Mouse (Mus musculus) c-Kit-positive CD71-positive TER-119-negative erythroid progenitor cells, embryonic 14.5 days (primary cell): ENCODE measurements around the gene Ndufa8.
A peak's percentile ranks its signal among the peaks of the same experiment; 100 is the strongest.

ENCODE experiments used
- DNase-seq: peaks from one replicate; pipeline ENCODE4 v3.0.0-alpha.2; 2013; ENCODE audit warnings: low read depth

Gene Ndufa8

GRCm38 (mm10) chr2:36048748-36049566 is at the start of gene Ndufa8, which contains the start of gene Morn5:
Ndufa8 (minus strand) TSS chr2:36049406.
Morn5 (plus strand) TSS chr2:36049458.
- peak; percentile 97 for DNase-seq

GRCm38 (mm10) chr2:36098021-36098420 is 48.8 kb upstream of the Ndufa8 start:
- DNase-seq = no peak

- no peak for DNase-seq
Observed at GRCm38 (mm10) chr2:36097129-36097815, 48.1 kb upstream of the Ndufa8 start.

GRCm38 (mm10) chr2:36093914-36094475 is 44.8 kb upstream of the Ndufa8 start:
- DNase-seq = no peak

- DNase-seq = no peak
Observed at GRCm38 (mm10) chr2:36093301-36093700, 44.1 kb upstream of the Ndufa8 start.

- no peak for DNase-seq
Observed at GRCm38 (mm10) chr2:36092748-36093147, 43.5 kb upstream of the Ndufa8 start.

GRCm38 (mm10) chr2:36090853-36091741 is 41.9 kb upstream of the Ndufa8 start:
- peak; percentile 68 for DNase-seq

GRCm38 (mm10) chr2:36089190-36089589 is 40.0 kb upstream of the Ndufa8 start:
- DNase-seq = no peak

GRCm38 (mm10) chr2:36085041-36085440 is 35.8 kb upstream of the Ndufa8 start:
- no peak for DNase-seq

- DNase-seq = no peak
Observed at GRCm38 (mm10) chr2:36082802-36083580, 33.8 kb upstream of the Ndufa8 start.

- DNase-seq = no peak
Observed at GRCm38 (mm10) chr2:36081446-36081845, 32.2 kb upstream of the Ndufa8 start.

- no peak for DNase-seq
Observed at GRCm38 (mm10) chr2:36077160-36077761, 28.1 kb upstream of the Ndufa8 start.

GRCm38 (mm10) chr2:36075210-36075609 is 26.0 kb upstream of the Ndufa8 start:
- DNase-seq = no peak

GRCm38 (mm10) chr2:36073781-36074180 is 24.6 kb upstream of the Ndufa8 start:
- no peak for DNase-seq

GRCm38 (mm10) chr2:36071660-36072305 is 22.6 kb upstream of the Ndufa8 start:
- no peak for DNase-seq

- no peak for DNase-seq
Observed at GRCm38 (mm10) chr2:36067132-36067531, 17.9 kb upstream of the Ndufa8 start.

GRCm38 (mm10) chr2:36061409-36061808 is 12.2 kb upstream of the Ndufa8 start:
- no peak for DNase-seq

GRCm38 (mm10) chr2:36056248-36056647 is 7.0 kb upstream of the Ndufa8 start:
- no peak for DNase-seq

GRCm38 (mm10) chr2:36053249-36053648 is 4.0 kb upstream of the Ndufa8 start:
- no peak for DNase-seq

GRCm38 (mm10) chr2:36049567-36049954 is 355 bp upstream of the Ndufa8 start:
- no peak for DNase-seq
